ENCODE assay signal across 8 mouse cellular contexts in genomic region chr6:48537105-48537954, GRCm38 (mm10). TPM values are rescaled to one million over a fixed set of nuclear protein-coding genes. Genes with fewer than 3 reads are reported as not detected.
DNase-seq lines count a peak whose midpoint lies in the region; ATAC-seq and TF ChIP-seq lines count a peak whose summit lies in the region.

Gene Atp6v0e2, plus strand, starts transcription at chr6:48537615.

- H3K9ac ChIP-seq in liver, embryonic 16.5 days (ENCODE audit: low read depth, low read length): no peak within 1 kb of the TSS

- peak; percentile 35; the same call in 1 of the 2 replicates for ATAC-seq in liver, embryonic 16.5 days (ENCODE audit: low read depth)

- peaks cover 49% of the 10 kb centered on the region for H3K4me1 ChIP-seq in hindbrain, embryonic 10.5 days (replicated peaks)
- no peaks in the 10 kb centered on the region for H3K4me1 ChIP-seq in liver, embryonic 16.5 days (ENCODE audit: control insufficient read depth, low read depth, low read length)

- 4% methylated on average over 38 of the region's 38 CpGs for WGBS in hindbrain, embryonic 10.5 days
- WGBS in liver, embryonic 16.5 days (ENCODE audit: insufficient replicate concordance): 14% methylated on average over 38 of the region's 38 CpGs

- H3K27ac ChIP-seq in hindbrain, embryonic 10.5 days: peak within 1 kb of the TSS; percentile 91
- H3K27ac ChIP-seq in layer of hippocampus, adult 2 months: peak within 1 kb of the TSS; percentile 96
- no peak within 1 kb of the TSS for H3K27ac ChIP-seq in liver, embryonic 16.5 days (ENCODE audit: low read length)

- H3K4me2 ChIP-seq in liver, embryonic 16.5 days (ENCODE audit: low read depth, low read length): peak within 1 kb of the TSS; percentile 38

- H3K27me3 ChIP-seq in hindbrain, embryonic 10.5 days (ENCODE audit: insufficient read depth, poor library complexity, severe bottlenecking): no peaks in the 10 kb centered on the region
- H3K27me3 ChIP-seq in liver, embryonic 16.5 days (ENCODE audit: control insufficient read depth, insufficient read depth, low read depth, low read length): no peaks in the 10 kb centered on the region

- H3K36me3 ChIP-seq in hindbrain, embryonic 10.5 days: peaks cover 35% of the 10 kb centered on the region
- H3K36me3 ChIP-seq in liver, embryonic 16.5 days (ENCODE audit: control insufficient read depth, insufficient read depth): no peaks in the 10 kb centered on the region

- TF ChIP-seq CTCF in layer of hippocampus, adult 2 months (conservative IDR thresholded peaks at IDR 0.05): 0 out of 2 replicates have a peak, but pooled peaks have one; percentile 14

- peak within 1 kb of the TSS; percentile 69 for H3K4me3 ChIP-seq in hindbrain, embryonic 10.5 days
- H3K4me3 ChIP-seq in layer of hippocampus, adult 2 months: peak within 1 kb of the TSS; percentile 79
- peak within 1 kb of the TSS; percentile 13; the same call in 1 of the 2 replicates for H3K4me3 ChIP-seq in liver, embryonic 16.5 days (ENCODE audit: low read depth, low read length)

- DNase-seq in Muller cell, postnatal 12 days (ENCODE audit: inconsistent ontology term): peak; percentile 85
- peak; percentile 92 for DNase-seq in cerebellum, adult 9-10 months
- peak; percentile 82 to 90 for DNase-seq in frontal cortex, postnatal 10 days (ENCODE audit: low spot score in 2 of 2)
- DNase-seq in hindbrain, embryonic 10.5 days (ENCODE audit: low spot score): peak; percentile 91
- peak; percentile 92 for DNase-seq in layer of hippocampus, adult 2 months (ENCODE audit: low spot score in 2 of 2)
- peak; percentile 49 for DNase-seq in ovary, postnatal 10 days (ENCODE audit: low spot score)
- peak; percentile 52 to 75 for DNase-seq in urinary bladder, postnatal 36 days (ENCODE audit: low spot score in 2 of 2)

- H3K9me3 ChIP-seq in hindbrain, embryonic 10.5 days: no peaks in the 10 kb centered on the region
- H3K9me3 ChIP-seq in liver, embryonic 16.5 days (replicated peaks; ENCODE audit: control insufficient read depth, low read length): no peaks in the 10 kb centered on the region

RNA-seq across cellular contexts. Expression of gene Atp6v0e2, which starts in this region (rescaled TPM):
- 45.7 and 62.2 TPM in 2 replicates for polyA plus RNA-seq in hindbrain, embryonic 10.5 days (2016; fragmentation: Nextera tagmentation; extraction: Ambion mirVana)
- 100 to 1,000 TPM; 443 to 456 TPM for total RNA-seq in layer of hippocampus, adult 2 months (2021)
- polyA plus RNA-seq in liver, embryonic 16.5 days (2015; fragmentation: Nextera tagmentation; extraction: Ambion mirVana): 0.84 and 1.0 TPM in 2 replicates

Comparison
In these comparisons a context has a peak if more than half of its experiments do, and no peak if none do; other contexts are left out.
1. RNA of gene Atp6v0e2 (polyA plus RNA-seq): 45.7 to 62.2 TPM in hindbrain, embryonic 10.5 days; 0.84 to 1.0 TPM in liver, embryonic 16.5 days; every median in the first group is over 10 times any median in the second.
2. H3K4me3 ChIP-seq: peak in every context shown above with its lines; median percentile 79 in layer of hippocampus, adult 2 months; 69 in hindbrain, embryonic 10.5 days; 13 in liver, embryonic 16.5 days.
3. Peak in every context shown above with its lines, with median percentiles within 50 percentile points of each other: DNase-seq.